Mouse (Mus musculus) gastrocnemius, adult 18-20 months (tissue): ENCODE measurements around the gene Hist1h2bq. TPM values are rescaled to one million over a fixed set of nuclear protein-coding genes. Genes with fewer than 3 reads are reported as not detected.
"Not testable (repeated sequence)": the region's sequence is repeated elsewhere in the genome, so short reads cannot be mapped to it uniquely, and the experiment has no call there.

ENCODE experiments used
- DNase-seq: peaks from one replicate; pipeline ENCODE4 v3.0.0; 2021; ENCODE audit warnings: low spot score
- microRNA-seq: library from miRNA; unstranded; fragments of <30 nt; microRNA quantifications from one replicate; pipeline ENCODE4 v1.2.0, GENCODE M21; 2021
- total RNA-seq, 2 experiments: library from RNA; stranded (reverse); gene quantifications; 2 replicates each; pipeline ENCODE4 v1.2.3; 2021

The Hist1h2bq gene
- total RNA-seq, 2 experiments from 2014 or later, result 14.4 to 17.7 TPM

DNA sequence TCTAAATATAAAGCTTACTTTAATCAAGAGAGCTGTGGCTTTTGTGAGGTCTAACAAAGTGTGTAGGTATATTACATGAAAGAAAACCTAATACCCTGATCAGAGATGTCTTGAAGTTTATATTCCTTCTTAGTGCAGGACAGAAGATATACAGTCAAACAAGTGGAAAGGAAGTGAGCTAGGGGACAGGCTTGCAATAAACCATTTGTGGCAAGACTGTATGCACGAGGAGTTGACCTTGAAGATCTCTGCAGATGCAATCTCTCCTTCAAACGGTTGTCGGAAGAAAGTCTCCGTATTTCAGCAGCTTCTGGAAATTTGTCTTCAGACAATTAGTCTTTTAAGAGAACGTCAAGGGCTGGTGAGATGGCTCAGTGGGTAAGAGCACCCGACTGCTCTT is 20.1 kb downstream of the Hist1h2bq start:
- no peak for DNase-seq

DNA sequence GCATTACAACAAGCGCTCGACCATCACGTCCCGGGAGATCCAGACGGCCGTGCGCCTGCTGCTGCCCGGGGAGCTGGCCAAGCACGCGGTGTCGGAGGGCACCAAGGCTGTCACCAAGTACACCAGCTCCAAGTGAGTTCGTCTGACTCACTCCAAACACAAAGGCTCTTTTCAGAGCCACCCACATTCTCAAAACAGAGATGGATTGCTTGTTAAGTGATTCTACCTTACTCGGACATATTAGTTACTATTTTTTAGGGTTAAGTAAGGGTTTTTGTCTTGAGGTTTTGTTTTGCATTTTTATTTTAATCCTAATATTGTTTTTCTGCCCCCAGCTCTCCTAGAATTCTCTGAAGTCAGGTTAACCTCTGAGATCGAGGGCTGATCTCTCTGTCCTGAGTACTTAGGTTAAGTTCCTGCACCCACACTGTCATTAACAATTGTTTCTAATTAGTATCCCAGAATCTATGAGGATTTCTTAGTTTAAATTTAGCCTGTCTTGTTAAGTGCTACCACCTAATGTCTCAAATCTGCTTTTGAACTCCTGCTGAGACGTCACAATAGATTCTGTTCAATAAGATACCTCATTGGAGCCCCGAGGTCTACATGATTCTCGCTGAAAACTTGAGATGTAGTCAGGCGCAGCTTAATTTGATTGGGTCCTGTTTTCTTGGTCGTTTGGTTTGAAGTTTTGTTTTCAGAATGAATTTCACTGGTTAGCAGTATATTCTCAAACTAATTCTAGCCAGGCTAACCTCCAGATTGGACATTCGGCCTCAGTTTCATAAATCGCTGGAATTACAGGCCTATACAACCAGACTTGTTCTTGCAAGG is 22.0 kb downstream of the Hist1h2bq start:
- no peak for DNase-seq

GRCm38 (mm10) chr13:21786899-21787629 is 22.9 kb downstream of the Hist1h2bq start, which contains the start of the genes Hist1h2an and Hist1h2bp:
Hist1h2an (minus strand) TSS chr13:21787218.
Hist1h2bp (plus strand) TSS chr13:21787461.
- DNase-seq, result peak; percentile 91

GRCm38 (mm10) chr13:21786189-21786898 is 23.7 kb downstream of the Hist1h2bq start:
- no peak for DNase-seq

DNA sequence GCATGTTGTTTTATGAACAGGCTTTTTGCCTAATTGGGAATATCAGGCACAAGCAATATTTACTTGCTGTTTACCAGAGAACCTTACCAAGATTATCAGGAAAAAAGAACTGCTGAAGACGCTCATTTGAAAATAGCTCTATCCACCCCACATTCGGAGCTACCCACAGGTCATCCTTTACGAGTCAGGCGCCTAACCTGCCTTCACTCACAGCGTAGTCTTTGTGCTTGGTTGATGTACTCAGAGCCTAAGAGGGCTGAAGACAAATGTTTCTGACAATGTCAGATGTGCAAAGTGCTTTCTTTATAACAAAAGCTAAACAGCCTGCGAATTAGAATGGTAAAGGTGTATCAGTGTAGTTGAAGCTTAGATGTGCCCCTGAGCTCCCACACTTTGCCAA is 25.7 kb downstream of the Hist1h2bq start:
- no peak for DNase-seq

DNA sequence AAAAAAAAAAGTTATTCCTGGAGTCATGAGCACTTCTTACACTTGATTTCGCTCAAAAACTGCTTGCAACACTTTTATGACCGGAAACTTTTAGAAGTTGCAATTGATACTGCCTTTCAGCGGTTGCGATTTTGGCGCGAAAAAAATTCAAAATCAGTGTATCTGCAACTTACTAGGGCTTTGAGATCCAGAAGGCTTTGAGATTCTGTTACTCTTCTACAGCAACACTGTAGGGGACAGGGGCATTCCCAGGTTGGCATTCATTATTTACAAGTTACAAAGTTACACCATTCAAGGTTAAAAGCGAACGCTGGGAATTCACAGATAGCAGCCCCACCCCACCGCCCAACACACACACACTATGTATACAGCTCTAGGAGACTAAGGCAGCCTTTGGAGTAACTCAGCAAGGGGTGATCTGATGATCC is 26.2 kb downstream of the Hist1h2bq start:
- no peak for DNase-seq

GRCm38 (mm10) chr13:21783255-21783617 is 26.8 kb downstream of the Hist1h2bq start, which contains the start of gene Hist1h3i:
Hist1h3i (minus strand) TSS chr13:21783370.
- peak; percentile 35 for DNase-seq

GRCm38 (mm10) chr13:21782361-21783254 is 27.4 kb downstream of the Hist1h2bq start:
- DNase-seq, result not testable (repeated sequence)

- DNase-seq, result no peak
Measured at GRCm38 (mm10) chr13:21781639-21782038, 28.4 kb downstream of the Hist1h2bq start.

DNA sequence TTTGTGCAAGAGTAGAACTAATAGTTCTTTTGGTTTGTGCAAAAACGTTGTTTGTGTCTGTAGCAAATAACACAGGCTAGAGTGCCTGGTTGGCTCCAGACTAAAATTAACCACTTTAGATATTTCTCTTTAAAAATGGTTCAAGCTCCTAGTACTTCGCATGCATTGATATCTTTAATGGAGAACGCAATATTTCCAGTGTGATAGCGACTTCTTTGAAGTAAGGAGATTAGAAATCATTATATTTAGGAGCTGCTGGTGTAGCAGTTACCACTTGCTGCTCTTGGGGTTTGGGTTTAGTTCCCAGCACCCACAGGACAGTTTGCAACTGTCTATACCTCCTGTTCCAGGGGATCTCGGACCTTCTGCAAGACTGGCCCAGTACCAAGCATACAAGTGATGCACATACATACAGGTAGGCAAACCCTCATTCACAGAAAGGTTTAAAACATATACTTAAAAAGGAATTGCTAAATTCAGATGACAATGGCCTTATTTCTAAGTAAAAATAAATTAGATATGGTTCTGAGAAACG is 28.9 kb downstream of the Hist1h2bq start:
- DNase-seq, result no peak

GRCm38 (mm10) chr13:21779767-21780731 is 29.9 kb downstream of the Hist1h2bq start, which contains the start of gene Hist1h1b:
Hist1h1b (minus strand) TSS chr13:21780625.
- peak; percentile 9 for DNase-seq

DNA sequence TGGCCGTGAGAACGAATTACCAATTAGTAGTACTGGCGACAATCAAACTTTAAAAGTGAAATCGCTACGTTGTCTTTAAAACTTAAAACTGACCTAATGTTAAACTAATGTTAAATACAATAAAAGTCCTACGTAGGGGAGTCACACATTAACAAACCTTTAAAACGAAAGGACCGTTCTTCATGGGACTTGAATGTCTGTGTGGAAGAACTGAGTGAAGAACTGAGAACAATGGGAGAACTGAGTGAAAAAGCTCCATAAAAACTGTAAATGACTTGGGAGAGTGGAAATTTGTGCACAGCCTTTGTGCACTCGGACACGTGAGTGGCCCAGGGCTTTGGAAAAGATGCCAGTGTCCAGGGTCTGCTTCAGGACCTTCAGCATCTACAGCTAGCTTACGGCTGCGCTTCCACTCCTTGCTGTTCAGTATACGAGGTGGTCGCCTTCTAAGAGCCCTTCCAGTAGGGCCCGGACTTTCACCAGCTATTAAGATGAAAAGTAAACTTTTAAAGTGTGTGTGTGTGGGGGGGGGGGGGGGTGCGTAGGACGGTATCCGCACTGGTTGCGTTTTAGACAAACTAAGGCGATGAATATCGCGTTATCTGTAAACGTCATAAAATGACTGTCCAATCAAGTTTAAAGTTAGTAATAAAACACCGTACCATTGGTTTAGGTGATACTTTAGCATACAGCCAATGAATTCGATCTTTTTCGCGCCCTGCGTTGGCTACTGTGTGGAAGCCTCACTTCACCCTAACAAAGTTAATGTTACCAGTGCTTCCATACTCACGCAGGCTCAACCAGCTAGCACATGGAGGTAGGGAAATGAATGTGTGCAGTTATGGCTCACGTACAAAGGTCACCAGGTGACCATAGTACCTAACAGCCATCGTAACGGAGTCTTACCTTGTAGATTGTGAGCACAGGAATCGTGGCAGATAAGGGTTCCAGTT is 30.9 kb downstream of the Hist1h2bq start:
- peak; percentile 58 for DNase-seq

Small RNA genes within 50 kb of the gene (microRNA-seq; reads per million reads assigned to microRNA genes)
- gene Gm19658 (not detected), gene Gm44346 (not detected), gene Gm44466 (not detected)

Other genes starting within 250 kb of the Hist1h2bq start
- gene Olfr1364, start 228.4 kb downstream of the Hist1h2bq start, total RNA-seq, result not detected
- not detected for gene Olfr1362, start 196.2 kb downstream of the Hist1h2bq start, total RNA-seq
- gene Olfr11, start 167.7 kb downstream of the Hist1h2bq start, total RNA-seq, result not detected
- gene Olfr1361, start 146.8 kb downstream of the Hist1h2bq start, total RNA-seq, result not detected
- gene Olfr1360, start 132.8 kb downstream of the Hist1h2bq start, total RNA-seq, result not detected
- gene Olfr1359, start 112.1 kb downstream of the Hist1h2bq start, total RNA-seq, result not detected
- gene Hist1h2bl, start 94.1 kb downstream of the Hist1h2bq start, total RNA-seq, result 1 to 10 TPM; 3.4 to 3.7 TPM
- gene Hist1h2ai, start 93.8 kb downstream of the Hist1h2bq start, total RNA-seq, result 1 to 10 TPM in 1 of 2 experiments, not detected in 1; 1.5 TPM
- gene Hist1h3h, start 92.5 kb downstream of the Hist1h2bq start, total RNA-seq, result 1 to 10 TPM in 1 of 2 experiments, not detected in 1; 2.3 TPM
- gene Hist1h2bm, start 88.2 kb downstream of the Hist1h2bq start, total RNA-seq, result not detected
- under 1 TPM; 0.43 to 0.59 TPM for gene Hist1h4j, start 75.1 kb downstream of the Hist1h2bq start, total RNA-seq
- 10 to 100 TPM; 15.2 to 22.0 TPM for gene Hist1h4k, start 59.7 kb downstream of the Hist1h2bq start, total RNA-seq
- gene Hist1h2ak, start 56.4 kb downstream of the Hist1h2bq start, total RNA-seq, result not detected
- 1 to 10 TPM in 1 of 2 experiments, not detected in 1; 1.1 TPM for gene Hist1h2bn, start 56.1 kb downstream of the Hist1h2bq start, total RNA-seq
- under 1 TPM; 0.32 to 0.52 TPM for gene Hist1h1b, start 29.6 kb downstream of the Hist1h2bq start, total RNA-seq
- gene Hist1h3i, start 26.8 kb downstream of the Hist1h2bq start, total RNA-seq, result 10 to 100 TPM; 12.0 to 12.2 TPM
- gene Hist1h2an, start 23.0 kb downstream of the Hist1h2bq start, total RNA-seq, result not detected
- not detected for gene Hist1h2bp, start 22.7 kb downstream of the Hist1h2bq start, total RNA-seq
- 1 to 10 TPM; 3.1 to 3.5 TPM for gene Hist1h2ao, start 268 bp upstream of the Hist1h2bq start, total RNA-seq
- 10 to 100 TPM; 46.0 to 49.7 TPM for gene Hist1h4m, start 1.5 kb upstream of the Hist1h2bq start, total RNA-seq
- gene Hist1h4n, start 22.0 kb upstream of the Hist1h2bq start, total RNA-seq, result 1 to 10 TPM; 5.3 to 9.1 TPM
- gene Hist1h2ap, start 23.3 kb upstream of the Hist1h2bq start, total RNA-seq, result not detected
- gene Hist1h2br, start 23.5 kb upstream of the Hist1h2bq start, total RNA-seq, result 10 to 100 TPM; 14.3 to 17.8 TPM
- under 1 TPM; 0.48 to 0.69 TPM for gene Zfp184, start 134.9 kb upstream of the Hist1h2bq start, total RNA-seq
- not detected for gene Pom121l2, start 171.0 kb upstream of the Hist1h2bq start, total RNA-seq
- not detected for gene Prss16, start 199.5 kb upstream of the Hist1h2bq start, total RNA-seq
- gene Hist1h2ah, start 225.4 kb upstream of the Hist1h2bq start, total RNA-seq, result 1 to 10 TPM; 1.6 to 2.2 TPM
- gene Hist1h2bk, start 225.7 kb upstream of the Hist1h2bq start, total RNA-seq, result 1 to 10 TPM; 2.1 to 3.6 TPM
- 10 to 100 TPM; 27.1 to 27.8 TPM for gene Hist1h4i, start 231.2 kb upstream of the Hist1h2bq start, total RNA-seq
- gene Hist1h2ag, start 232.7 kb upstream of the Hist1h2bq start, total RNA-seq, result 1 to 10 TPM; 2.5 to 2.9 TPM
- 1 to 10 TPM; 2.4 to 2.7 TPM for gene Hist1h2bj, start 233.0 kb upstream of the Hist1h2bq start, total RNA-seq